Mouse (Mus musculus) stomach, postnatal 0 days (tissue): ENCODE data around the gene Cdk7.

Experiments used
- CTCF ChIP-seq: IDR thresholded peaks from 2 replicates; pipeline ENCODE4 v1.5.1; 2016; ENCODE audit warnings: antibody characterized with exemption, low read depth, mild to moderate bottlenecking, moderate library complexity
- EP300 ChIP-seq: optimal IDR thresholded peaks from 2 replicates; pipeline ENCODE3; 2016; ENCODE audit warnings: antibody characterized with exemption

GRCm38 (mm10) chr13:100753011-100753410 is 22.3 kb upstream of the Cdk7 start:
- TF ChIP-seq EP300, result no peak
- no peak for TF ChIP-seq CTCF
